Mouse (Mus musculus) heart, embryonic 10.5 days (tissue): ENCODE measurements around the gene Zfp385c. TPM values are rescaled to one million over a fixed set of nuclear protein-coding genes. Genes with fewer than 3 reads are reported as not detected.

Source experiments
- DNase-seq: peaks from one replicate; pipeline ENCODE4 v3.0.0-alpha.2; 2017; ENCODE audit warnings: low spot score
- H3K27ac ChIP-seq: fragments of 300-500 bp; sonication (generic); 2 replicates; pipeline ENCODE4 v1.5.1; 2016; ENCODE audit warnings: mild to moderate bottlenecking
- H3K27me3 ChIP-seq: fragments of 300-500 bp; sonication (generic); 2 replicates; pipeline ENCODE4 v1.6.1; 2016; ENCODE audit warnings: mild to moderate bottlenecking; ENCODE audit not compliant: poor library complexity, insufficient read depth, severe bottlenecking
- H3K36me3 ChIP-seq: fragments of 300-500 bp; sonication (generic); 2 replicates; pipeline ENCODE4 v1.6.1; 2016; ENCODE audit warnings: mild to moderate bottlenecking, moderate library complexity
- H3K4me1 ChIP-seq: fragments of 300-500 bp; sonication (generic); 2 replicates; pipeline ENCODE4 v1.6.1; 2016; ENCODE audit warnings: mild to moderate bottlenecking
- H3K4me3 ChIP-seq: fragments of 300-500 bp; sonication (generic); 2 replicates; pipeline ENCODE4 v1.5.1; 2016; ENCODE audit warnings: mild to moderate bottlenecking, moderate library complexity
- H3K9me3 ChIP-seq: fragments of 300-500 bp; sonication (generic); 2 replicates; pipeline ENCODE4 v1.6.1; 2016; ENCODE audit warnings: mild to moderate bottlenecking, moderate library complexity
- WGBS: fragments of 180-500 bp; shearing (Covaris S2); methylation state at CpG from one replicate; pipeline ENCODE4 v1.1.7; 2016; 5-methylcytosine and 5-hydroxymethylcytosine counted together
- polyA plus RNA-seq: library from polyadenylated mRNA; unstranded; fragments of >200 nt; fragmentation: Nextera tagmentation; extraction: Ambion mirVana; gene quantifications from 2 replicates; pipeline ENCODE4 v1.2.1, GENCODE M21; 2016

Gene Zfp385c
- polyA plus RNA-seq, 1 experiment from 2014 or later, result 0.23 TPM

DNA sequence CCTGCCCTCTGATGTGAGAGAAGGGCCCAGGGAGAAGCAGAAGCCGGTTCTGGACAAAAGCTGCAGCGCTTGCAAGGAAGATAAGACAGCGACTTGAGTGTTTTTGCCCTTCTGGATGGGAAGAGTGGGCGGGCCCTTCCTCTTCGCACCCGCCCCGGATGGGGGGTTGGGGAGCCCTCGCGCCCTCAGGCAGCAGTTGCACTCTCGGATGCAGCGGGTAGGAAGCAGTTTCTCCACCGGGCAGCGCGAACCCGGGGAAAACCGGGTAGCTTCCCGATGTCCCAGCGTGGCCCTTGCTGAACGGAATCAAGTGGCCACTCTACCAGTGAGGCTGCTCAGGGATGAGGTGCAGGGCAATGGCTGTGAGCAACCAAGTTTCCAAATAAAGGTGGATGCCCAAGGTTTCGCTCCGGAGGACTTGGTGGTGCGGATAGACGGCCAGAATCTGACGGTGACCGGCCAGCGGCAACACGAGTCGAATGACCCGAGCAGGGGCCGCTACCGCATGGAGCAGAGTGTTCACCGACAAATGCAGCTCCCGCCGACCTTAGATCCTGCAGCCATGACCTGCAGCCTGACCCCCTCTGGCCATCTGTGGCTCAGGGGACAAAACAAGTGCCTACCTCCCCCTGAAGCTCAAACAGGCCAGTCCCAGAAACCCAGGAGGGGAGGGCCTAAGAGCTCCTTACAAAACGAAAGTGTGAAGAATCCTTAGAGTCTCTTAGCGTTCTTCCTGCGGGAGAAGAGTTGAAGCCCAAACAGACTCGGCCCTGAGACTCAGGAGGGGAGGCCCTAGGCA, 21.7 kb upstream of the Zfp385c start, which contains the start of gene Hspb9:
Gene Hspb9, plus strand, starts transcription at position 116 of the 799 bp plus-strand sequence.
- peaks cover 45% of the 10 kb centered on the region for H3K4me1 ChIP-seq
- peak; percentile 92 for DNase-seq
- H3K27ac ChIP-seq, result peak within 1 kb of the TSS; percentile 98
- peaks cover 62% of the 10 kb centered on the region for H3K36me3 ChIP-seq
- H3K27me3 ChIP-seq, result no peaks in the 10 kb centered on the region
- WGBS, result 2% methylated on average over 38 of the region's 38 CpGs
- no peaks in the 10 kb centered on the region for H3K9me3 ChIP-seq
- H3K4me3 ChIP-seq, result peak within 1 kb of the TSS; percentile 99

DNA sequence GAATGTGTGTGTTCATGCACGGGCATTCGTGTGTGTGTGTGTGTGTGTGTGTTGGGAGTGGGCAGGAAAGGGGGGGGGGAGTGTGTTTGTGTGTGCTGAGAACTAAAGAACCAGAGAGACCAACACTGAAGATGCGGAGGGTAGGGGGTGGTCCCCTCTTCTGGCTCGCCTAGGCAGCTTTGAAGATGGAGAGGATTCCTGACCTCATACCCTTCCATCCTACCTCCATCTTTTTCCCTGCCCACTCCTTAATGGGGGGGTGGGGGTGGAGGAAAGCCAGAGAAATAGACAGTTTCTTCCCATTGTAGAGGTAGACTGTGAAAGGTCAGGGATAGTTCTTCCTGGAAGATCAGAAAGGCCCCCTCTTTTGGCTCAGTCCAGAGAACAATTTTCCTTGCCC, 20.9 kb upstream of the Zfp385c start:
- no peaks in the 10 kb centered on the region for H3K27me3 ChIP-seq
- peak overlapping the region; percentile 87 for H3K27ac ChIP-seq
- peaks cover 45% of the 10 kb centered on the region for H3K4me1 ChIP-seq
- DNase-seq, result no peak
- no peaks in the 10 kb centered on the region for H3K9me3 ChIP-seq
- 63% methylated on average over 4 of the region's 4 CpGs for WGBS
- peak overlapping the region; percentile 56 for H3K4me3 ChIP-seq
- peaks cover 62% of the 10 kb centered on the region for H3K36me3 ChIP-seq

DNA sequence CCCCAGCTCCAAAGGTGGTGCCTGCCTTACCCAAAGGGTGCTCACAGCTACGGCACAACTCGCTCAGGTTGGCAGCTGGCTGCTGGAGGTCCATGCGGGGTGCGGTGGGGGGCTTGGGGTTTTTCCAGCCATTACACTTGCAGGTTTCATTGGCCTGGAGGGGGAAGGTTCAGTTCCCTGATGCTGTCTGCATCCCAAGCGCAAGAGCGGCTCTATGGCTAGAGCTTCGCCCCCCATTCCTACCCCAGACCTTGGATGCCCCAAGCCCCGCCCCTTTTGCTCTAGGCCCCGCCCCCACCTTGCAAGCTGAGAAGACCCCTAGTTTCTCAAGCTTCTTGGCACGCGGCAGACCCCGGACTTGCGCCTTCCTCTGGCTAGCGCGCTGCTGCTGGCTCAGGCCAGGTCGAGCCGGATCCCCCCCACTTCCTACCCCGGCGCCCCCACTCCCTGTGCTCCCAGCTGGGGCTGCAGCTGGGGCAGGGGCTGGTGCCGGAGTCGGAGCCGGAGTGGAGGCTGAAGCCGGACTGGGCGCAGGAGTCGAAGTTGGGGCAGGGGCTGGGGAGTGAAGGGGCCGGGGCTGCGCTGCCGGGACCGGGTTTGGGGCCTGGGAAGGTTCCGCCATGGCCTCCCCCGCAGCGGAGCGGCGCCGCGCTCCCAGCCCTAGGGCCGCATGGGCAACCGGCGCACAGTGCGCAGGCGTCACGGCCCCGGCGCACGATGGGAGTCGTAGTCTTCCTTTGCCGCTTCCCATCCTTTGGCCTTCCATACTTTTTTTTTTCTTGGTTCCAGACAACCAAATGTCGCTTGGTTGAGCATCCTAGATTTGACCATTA, 19.7 kb upstream of the Zfp385c start, which contains the start of gene Kat2a:
Gene Kat2a, minus strand, starts transcription at position 683 of the 833 bp plus-strand sequence.
- no peaks in the 10 kb centered on the region for H3K9me3 ChIP-seq
- H3K27me3 ChIP-seq, result no peaks in the 10 kb centered on the region
- peak within 1 kb of the TSS; percentile 98 for H3K27ac ChIP-seq
- peaks cover 45% of the 10 kb centered on the region for H3K4me1 ChIP-seq
- WGBS, result 4% methylated on average over 46 of the region's 48 CpGs
- peak within 1 kb of the TSS; percentile 99 for H3K4me3 ChIP-seq
- peak; percentile 84 for DNase-seq
- H3K36me3 ChIP-seq, result peaks cover 62% of the 10 kb centered on the region

DNA sequence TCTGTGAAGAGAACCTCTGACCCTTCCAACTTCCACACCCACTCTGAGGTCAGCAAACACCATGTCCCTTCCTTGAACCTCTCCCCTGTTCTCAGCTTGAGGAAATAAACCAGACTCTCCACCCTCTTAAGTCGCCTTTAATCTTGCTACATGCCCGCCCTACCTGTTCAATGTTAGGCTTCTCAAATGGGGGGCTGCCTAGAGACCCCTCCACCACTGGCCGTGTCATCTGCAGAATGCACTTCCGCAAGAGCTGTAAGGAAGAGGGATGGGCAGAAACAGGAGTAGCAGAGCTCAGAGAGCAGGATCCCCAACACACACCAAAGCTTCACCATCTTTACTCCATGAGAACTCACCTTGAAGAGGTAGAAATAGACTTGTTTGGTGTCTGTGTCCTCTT, 18.7 kb upstream of the Zfp385c start:
- no peak overlapping the region for H3K4me3 ChIP-seq
- H3K9me3 ChIP-seq, result no peaks in the 10 kb centered on the region
- H3K27me3 ChIP-seq, result no peaks in the 10 kb centered on the region
- no peak for DNase-seq
- H3K4me1 ChIP-seq, result peaks cover 45% of the 10 kb centered on the region
- 81% methylated on average over 4 of the region's 4 CpGs for WGBS
- H3K36me3 ChIP-seq, result peaks cover 62% of the 10 kb centered on the region
- H3K27ac ChIP-seq, result no peak overlapping the region

DNA sequence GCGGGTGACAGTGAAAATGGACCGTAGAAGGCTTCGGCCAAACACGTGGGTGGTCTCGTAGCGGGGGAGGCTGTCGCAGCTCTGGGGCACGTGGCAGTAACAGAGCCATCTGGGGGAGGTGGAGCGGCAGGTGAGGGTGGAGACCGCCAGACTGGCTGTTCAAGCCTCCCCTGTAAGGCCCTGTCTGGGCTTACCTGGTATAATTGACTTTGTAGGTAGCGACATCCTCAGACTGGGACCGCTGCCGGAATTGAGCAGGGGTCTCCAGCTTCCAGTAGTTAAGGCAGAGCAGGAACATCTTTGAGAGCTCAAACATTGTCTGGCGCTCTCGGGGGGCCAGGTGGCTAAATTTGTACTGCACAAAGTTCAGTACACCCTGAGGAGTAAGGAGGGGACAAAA, 18.3 kb upstream of the Zfp385c start:
- peaks cover 62% of the 10 kb centered on the region for H3K36me3 ChIP-seq
- no peak overlapping the region for H3K4me3 ChIP-seq
- H3K27me3 ChIP-seq, result no peaks in the 10 kb centered on the region
- no peak for DNase-seq
- H3K9me3 ChIP-seq, result no peaks in the 10 kb centered on the region
- no peak overlapping the region for H3K27ac ChIP-seq
- H3K4me1 ChIP-seq, result peaks cover 45% of the 10 kb centered on the region
- 93% methylated on average over 15 of the region's 15 CpGs for WGBS

DNA sequence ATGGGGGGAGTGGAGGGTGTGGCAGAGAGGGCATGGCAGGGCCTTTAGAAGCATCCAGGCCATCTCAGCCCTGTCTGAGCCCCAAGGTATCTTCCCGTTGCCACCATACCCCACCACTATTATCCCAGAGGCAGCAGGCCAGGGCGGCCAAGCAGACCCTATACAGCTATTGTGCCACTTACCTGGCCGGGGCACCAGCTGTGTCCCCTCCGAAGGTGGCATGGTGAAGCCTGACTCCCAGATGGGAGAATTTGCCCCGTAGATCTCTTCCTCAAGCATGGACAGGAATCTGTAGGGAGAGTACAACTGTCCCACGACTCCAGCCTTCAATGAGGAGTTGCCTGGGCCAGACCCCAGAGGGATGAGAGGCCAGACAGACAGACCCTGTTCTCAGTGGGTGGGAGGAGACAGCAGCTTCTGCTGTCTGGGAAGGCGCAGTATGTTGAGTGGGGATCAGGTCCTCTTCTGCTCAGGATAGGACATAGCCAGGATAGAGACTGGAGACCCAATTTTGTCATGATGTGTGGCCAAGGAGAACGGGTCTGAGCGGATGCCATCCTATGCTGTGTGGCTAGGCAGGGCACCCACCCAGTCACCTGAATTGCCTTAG, 17.1 kb upstream of the Zfp385c start:
- no peak for DNase-seq
- no peak overlapping the region for H3K27ac ChIP-seq
- H3K9me3 ChIP-seq, result no peaks in the 10 kb centered on the region
- WGBS, result 87% methylated on average over 9 of the region's 9 CpGs
- peaks cover 41% of the 10 kb centered on the region for H3K4me1 ChIP-seq
- no peaks in the 10 kb centered on the region for H3K27me3 ChIP-seq
- H3K36me3 ChIP-seq, result peaks cover 67% of the 10 kb centered on the region
- H3K4me3 ChIP-seq, result no peak overlapping the region

DNA sequence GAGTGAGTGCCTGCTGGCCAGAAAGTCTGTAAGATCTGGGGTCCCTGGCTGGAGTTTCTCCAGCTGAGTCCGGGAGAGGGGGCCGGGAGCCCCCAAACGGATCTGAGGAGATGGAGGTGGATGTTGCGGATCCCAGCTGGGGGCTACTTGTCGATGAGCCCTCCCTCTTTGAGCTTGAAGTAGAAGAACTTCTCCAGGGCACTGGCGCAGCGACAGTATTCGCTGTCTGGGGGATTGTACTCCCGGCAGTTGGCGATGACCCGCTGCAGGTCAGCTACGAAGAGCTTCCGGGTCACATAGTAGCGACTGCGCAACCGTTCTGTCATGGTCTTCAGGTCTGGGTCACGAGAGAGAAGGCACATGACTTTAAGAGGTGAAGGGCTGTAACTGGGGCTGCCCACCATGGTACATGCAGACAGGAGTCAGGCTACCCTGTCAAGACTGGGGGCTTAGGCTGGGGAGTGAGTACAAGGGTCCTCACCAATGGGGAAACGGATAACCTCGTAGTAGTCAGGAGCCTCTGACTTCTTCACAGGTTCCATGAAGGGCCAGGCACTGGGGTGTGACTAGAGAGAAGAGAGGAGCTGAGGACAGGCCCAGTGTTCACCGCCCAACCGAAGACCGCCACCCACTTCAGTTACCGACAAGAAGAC, 13.0 kb upstream of the Zfp385c start:
- Histone ChIP-seq H3K27me3 (peaks cover 16% of the 10 kb centered on the region; the same call in 1 of the 2 replicates), H3K4me1 (peaks cover 20% of the 10 kb centered on the region), H3K9me3 (no peaks in the 10 kb centered on the region), H3K36me3 (peaks cover 60% of the 10 kb centered on the region), H3K4me3 (no peak overlapping the region), H3K27ac (no peak overlapping the region)
- no peak for DNase-seq
- WGBS, result 91% methylated on average over 23 of the region's 23 CpGs

DNA sequence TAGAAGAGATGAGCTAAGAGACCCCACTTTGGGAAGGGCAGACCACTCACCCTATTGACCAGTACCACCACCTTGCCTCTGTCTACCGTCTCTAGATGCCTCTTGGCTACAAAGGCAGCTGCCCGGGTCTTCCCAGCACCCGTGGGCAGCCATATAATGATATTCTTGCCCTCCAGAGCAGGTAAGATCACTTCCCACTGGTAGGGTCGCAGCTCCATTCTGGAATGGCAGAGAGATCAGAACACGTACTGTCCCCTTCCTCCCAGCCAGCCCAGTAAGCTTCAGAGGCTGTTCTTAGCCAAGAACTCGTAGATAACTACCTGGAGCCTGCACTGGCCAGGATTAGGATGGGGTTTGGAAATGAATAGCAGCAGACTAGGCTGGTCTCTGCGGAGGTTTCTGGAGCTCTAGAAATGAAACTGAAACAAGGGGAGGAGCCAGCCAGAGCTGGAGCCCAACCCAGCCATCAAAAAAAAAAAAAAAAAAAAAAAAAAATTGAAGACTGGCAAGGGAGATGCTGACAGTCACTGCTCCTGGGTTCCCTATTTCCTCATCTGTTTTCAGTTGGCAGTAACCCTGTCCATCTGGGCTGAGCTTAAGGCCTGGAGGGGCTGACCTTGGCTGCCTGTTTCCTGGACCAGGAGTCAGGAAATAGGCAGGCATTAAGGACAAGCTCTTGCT, 11.7 kb upstream of the Zfp385c start, which contains the start of gene Dhx58:
Gene Dhx58, minus strand, starts transcription at position 421 of the 681 bp plus-strand sequence.
- Histone ChIP-seq H3K27me3 (peaks cover 16% of the 10 kb centered on the region; the same call in 1 of the 2 replicates), H3K9me3 (no peaks in the 10 kb centered on the region), H3K27ac (no peak within 1 kb of the TSS), H3K4me1 (peaks cover 18% of the 10 kb centered on the region), H3K4me3 (no peak within 1 kb of the TSS), H3K36me3 (peaks cover 48% of the 10 kb centered on the region)
- no peak for DNase-seq
- WGBS, result 69% methylated on average over 7 of the region's 7 CpGs

DNA sequence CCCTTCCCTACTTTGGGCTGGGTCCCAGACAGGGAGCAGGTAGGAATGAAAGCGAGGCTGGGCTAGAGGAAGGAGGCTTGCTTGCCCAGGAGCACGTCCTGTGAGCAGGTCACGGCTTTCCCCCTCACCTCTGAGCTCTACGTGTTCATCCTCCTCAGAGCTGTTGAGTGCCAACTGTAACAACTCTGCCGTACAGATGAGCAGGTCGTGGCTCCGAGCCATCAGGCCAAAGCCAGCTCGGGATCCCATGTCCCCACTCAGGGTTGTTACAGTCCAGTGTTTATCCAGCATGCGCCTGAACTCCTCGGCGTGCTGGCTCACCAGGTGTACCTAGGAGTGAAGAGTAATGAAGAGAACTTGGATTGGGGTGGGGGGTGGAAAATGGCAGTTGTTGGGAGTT, 11.1 kb upstream of the Zfp385c start:
- Histone ChIP-seq H3K9me3 (no peaks in the 10 kb centered on the region), H3K4me1 (peaks cover 18% of the 10 kb centered on the region), H3K36me3 (peaks cover 42% of the 10 kb centered on the region), H3K27ac (no peak overlapping the region), H3K27me3 (peaks cover 16% of the 10 kb centered on the region; the same call in 1 of the 2 replicates), H3K4me3 (no peak overlapping the region)
- WGBS, result 65% methylated on average over 11 of the region's 11 CpGs
- no peak for DNase-seq

DNA sequence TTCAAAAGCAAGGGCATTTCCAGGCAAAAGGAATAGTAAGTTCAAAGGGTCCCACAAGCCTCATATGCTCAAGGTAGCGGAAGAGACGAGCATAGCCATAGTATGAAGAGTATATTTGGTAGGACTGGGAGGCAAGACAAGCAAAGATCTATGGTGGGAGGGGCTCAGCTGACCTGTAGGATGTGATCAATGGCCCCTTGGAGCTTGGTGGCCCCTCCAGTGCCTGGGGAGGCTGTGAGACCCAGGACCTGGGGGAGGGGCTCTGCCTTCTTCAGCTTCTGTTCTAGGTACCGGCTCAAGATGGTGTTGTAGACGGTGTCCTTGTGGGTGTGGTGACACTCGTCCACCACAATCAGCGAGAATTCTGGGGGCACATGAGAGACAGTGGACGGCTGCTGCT, 10.7 kb upstream of the Zfp385c start:
- Histone ChIP-seq H3K27me3 (peaks cover 16% of the 10 kb centered on the region; the same call in 1 of the 2 replicates), H3K36me3 (peaks cover 38% of the 10 kb centered on the region), H3K4me1 (peaks cover 18% of the 10 kb centered on the region), H3K9me3 (no peaks in the 10 kb centered on the region), H3K4me3 (peak overlapping the region; percentile 40; the same call in 1 of the 2 replicates), H3K27ac (no peak overlapping the region)
- WGBS, result 42% methylated on average over 7 of the region's 7 CpGs
- DNase-seq, result no peak

DNA sequence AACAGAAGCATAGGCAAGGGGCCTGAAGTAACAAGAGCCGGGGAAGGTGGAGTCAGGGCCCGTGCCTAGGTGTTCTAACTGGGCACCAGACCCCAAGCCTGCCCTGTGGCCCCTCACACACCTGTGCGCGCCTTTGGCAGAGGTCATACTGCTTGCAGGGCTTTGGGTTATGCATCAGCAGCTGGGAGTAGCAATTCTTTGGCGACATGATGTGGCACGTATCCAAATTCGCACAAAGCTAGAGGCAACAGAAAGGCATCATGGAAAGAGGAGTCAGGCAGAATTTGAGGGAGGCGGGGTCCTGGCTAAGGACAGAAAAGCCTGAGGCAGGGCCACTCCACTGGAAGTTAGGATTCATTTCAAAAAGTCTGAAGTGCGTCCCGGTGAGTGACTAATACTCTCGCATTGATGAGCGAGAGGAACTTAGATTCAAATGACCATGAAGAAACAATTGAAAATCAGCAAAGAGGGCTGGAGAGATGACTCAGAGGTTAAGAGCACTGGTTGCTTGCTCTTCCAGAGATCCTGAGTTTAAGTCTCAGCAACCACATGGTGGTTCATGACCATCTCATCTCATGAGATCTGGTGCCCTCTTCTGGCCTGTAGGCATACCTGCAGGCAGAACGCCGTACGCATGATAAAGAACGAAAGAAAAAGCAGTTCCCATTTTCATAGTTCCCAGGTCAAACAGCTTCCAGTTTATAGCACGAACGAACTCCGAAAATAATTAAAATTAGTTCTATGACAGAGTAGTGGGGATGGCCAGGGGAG, 10.0 kb upstream of the Zfp385c start:
- DNase-seq, result peak; percentile 86
- peak overlapping the region; percentile 40; the same call in 1 of the 2 replicates for H3K4me3 ChIP-seq
- WGBS, result 36% methylated on average over 19 of the region's 19 CpGs
- H3K27me3 ChIP-seq, result peaks cover 16% of the 10 kb centered on the region; the same call in 1 of the 2 replicates
- H3K4me1 ChIP-seq, result peaks cover 18% of the 10 kb centered on the region
- H3K36me3 ChIP-seq, result peaks cover 31% of the 10 kb centered on the region
- no peak overlapping the region for H3K27ac ChIP-seq
- H3K9me3 ChIP-seq, result no peaks in the 10 kb centered on the region
